Mouse (Mus musculus) liver, embryonic 16.5 days (tissue): ENCODE measurements around the gene Smyd3. TPM values are rescaled to one million over a fixed set of nuclear protein-coding genes. Genes with fewer than 3 reads are reported as not detected.

Experiments
- ATAC-seq: fragments of 200-750 bp; cut with Nextera tagmentation; 2 replicates; pipeline ENCODE4 v1.8.0; 2017; ENCODE audit warnings: low read depth, mild to moderate bottlenecking, moderate number of reproducible peaks, moderate library complexity
- H3K27ac ChIP-seq: fragments of 300-500 bp; sonication (generic); 2 replicates; pipeline ENCODE4 v1.5.1; 2014; ENCODE audit warnings: mild to moderate bottlenecking, low read length
- H3K27me3 ChIP-seq: fragments of 300-500 bp; sonication (generic); 2 replicates; pipeline ENCODE4 v1.6.1; 2014; ENCODE audit warnings: low read depth, low read length, mixed read lengths; ENCODE audit not compliant: control insufficient read depth, insufficient read depth
- H3K36me3 ChIP-seq: fragments of 300-500 bp; sonication (generic); 2 replicates; pipeline ENCODE4 v1.6.1; 2014; ENCODE audit warnings: mild to moderate bottlenecking; ENCODE audit not compliant: control insufficient read depth, insufficient read depth
- H3K4me1 ChIP-seq: fragments of 300-500 bp; sonication (generic); 2 replicates; pipeline ENCODE4 v1.6.1; 2014; ENCODE audit warnings: low read depth, low read length, mixed read lengths; ENCODE audit not compliant: control insufficient read depth
- H3K4me2 ChIP-seq: fragments of 300-500 bp; sonication (generic); 2 replicates; pipeline ENCODE4 v1.6.1; 2014; ENCODE audit warnings: low read depth, low read length, mixed read lengths
- H3K4me3 ChIP-seq: fragments of 300-500 bp; sonication (generic); 2 replicates; pipeline ENCODE4 v1.5.1; 2014; ENCODE audit warnings: low read depth, mild to moderate bottlenecking, low read length
- H3K9ac ChIP-seq: fragments of 300-500 bp; sonication (generic); 2 replicates; pipeline ENCODE4 v1.6.1; 2014; ENCODE audit warnings: low read depth, low read length
- H3K9me3 ChIP-seq: fragments of 300-500 bp; sonication (generic); replicated peaks from 2 replicates; pipeline ENCODE4 v1.6.1; 2016; ENCODE audit warnings: low read length; ENCODE audit not compliant: control insufficient read depth
- WGBS: fragments of 180-500 bp; shearing (Covaris S2); extraction: QIAGEN DNeasy Blood & Tissue Kit; methylation state at CpG from one replicate; pipeline ENCODE4 v1.1.7; 2014; ENCODE audit not compliant: insufficient replicate concordance; 5-methylcytosine and 5-hydroxymethylcytosine counted together
- polyA plus RNA-seq: library from polyadenylated mRNA; unstranded; fragments of >200 nt; fragmentation: Nextera tagmentation; extraction: Ambion mirVana; gene quantifications from 2 replicates; pipeline ENCODE4 v1.2.1, GENCODE M21; 2015

Gene Smyd3
- polyA plus RNA-seq, 1 experiment from 2014 or later, result 6.4 TPM

DNA sequence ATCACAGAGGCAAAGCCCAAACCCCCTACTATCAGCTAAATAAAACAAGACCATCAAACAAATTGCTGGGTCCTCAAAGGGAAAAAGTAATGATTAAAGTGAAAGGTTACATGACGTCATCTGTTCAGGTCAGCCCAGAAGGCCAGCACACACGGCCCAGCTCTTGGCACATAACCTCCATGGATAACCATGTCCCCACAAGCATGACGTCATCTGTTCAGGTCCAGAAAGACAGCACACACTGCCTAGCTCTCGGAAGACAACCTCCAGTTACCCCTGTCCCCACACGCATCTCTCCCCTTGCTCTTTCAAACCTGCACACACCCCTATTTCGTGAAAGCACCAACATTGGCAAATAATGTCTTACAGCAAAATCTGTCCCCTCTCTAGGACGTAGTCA is 84.0 kb downstream of the Smyd3 start:
- H3K9ac ChIP-seq, result no peak overlapping the region
- H3K27me3 ChIP-seq, result no peaks in the 10 kb centered on the region
- no peaks in the 10 kb centered on the region for H3K4me1 ChIP-seq
- H3K4me2 ChIP-seq, result no peak overlapping the region
- no peak overlapping the region for H3K27ac ChIP-seq
- no peaks in the 10 kb centered on the region for H3K36me3 ChIP-seq
- no peaks in the 10 kb centered on the region for H3K9me3 ChIP-seq
- H3K4me3 ChIP-seq, result no peak overlapping the region
- 60% methylated on average over 7 of the region's 7 CpGs for WGBS
- ATAC-seq, result peak; percentile 75

DNA sequence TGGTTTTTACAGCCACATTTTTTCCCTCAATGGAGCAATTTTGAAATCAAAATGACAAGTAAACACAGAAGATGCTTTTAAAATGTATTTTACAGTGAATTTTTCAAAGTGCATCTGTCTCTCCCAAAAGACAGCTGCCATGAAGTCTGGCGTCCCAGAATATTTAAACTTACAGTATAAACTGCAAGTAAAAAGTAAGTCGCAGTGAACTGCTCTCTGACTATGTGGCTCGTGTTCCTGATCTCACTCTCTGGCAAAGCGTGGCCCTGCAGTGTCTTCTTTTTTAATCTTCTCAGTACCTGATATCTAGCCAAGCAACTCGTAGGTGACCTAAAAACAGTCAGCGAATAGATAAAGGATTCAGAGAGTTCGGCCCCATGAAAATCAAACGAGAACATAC is 84.5 kb downstream of the Smyd3 start:
- Histone ChIP-seq H3K27me3 (no peaks in the 10 kb centered on the region), H3K9me3 (no peaks in the 10 kb centered on the region), H3K36me3 (no peaks in the 10 kb centered on the region), H3K4me3 (no peak overlapping the region), H3K4me1 (no peaks in the 10 kb centered on the region), H3K4me2 (no peak overlapping the region), H3K27ac (no peak overlapping the region), H3K9ac (no peak overlapping the region)
- no peak for ATAC-seq
- 68% methylated on average over 8 of the region's 8 CpGs for WGBS

DNA sequence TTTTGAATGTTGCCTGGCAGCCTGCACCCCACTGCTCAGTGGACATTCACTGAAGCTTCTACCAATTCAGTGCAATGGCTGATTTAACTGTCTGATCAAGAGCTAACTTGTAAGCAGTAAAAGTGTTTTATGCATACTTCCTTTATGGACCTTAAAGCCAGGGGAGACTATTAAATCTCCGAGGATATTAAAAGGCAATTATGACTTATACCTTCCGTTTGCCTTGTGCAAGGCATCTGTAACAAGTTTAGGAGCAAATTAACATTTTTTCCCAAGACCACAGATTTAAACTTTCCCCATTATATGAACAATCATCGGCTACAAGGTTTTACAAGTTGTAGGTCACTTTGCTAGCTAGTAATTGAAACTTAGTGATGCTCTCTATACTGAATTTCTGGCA is 87.8 kb downstream of the Smyd3 start:
- WGBS, result 63% methylated on average over 3 of the region's 3 CpGs
- ATAC-seq, result no peak

DNA sequence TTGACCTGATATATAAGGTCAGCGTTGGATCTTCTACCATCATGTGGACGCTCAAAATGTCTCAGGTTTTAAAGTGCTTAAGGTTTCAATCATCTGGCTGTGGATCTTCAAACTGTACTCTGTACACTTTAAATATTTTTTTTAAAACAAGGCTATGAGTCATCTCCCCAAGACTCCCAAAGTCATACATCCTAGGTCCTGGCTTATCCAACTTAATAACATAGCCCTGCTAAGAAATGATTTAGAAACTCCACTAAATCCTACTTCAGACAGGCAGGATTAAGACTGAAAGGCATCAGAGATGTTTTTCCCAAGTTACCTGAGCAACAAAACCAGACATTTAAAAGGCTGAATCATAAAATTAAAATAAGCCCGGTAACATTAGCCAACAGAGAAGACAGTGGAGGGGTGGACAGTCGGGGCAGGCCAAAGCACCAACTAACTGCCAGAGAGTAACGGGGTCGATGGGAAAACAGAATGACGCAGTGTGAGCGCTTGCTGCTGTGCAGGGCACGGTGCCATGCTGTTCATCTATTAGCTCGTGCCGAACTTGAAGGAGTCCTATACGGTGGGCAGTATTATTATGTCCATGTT is 92.9 kb downstream of the Smyd3 start:
- Histone ChIP-seq H3K4me3 (no peak overlapping the region), H3K36me3 (no peaks in the 10 kb centered on the region), H3K4me2 (no peak overlapping the region), H3K9me3 (no peaks in the 10 kb centered on the region), H3K4me1 (no peaks in the 10 kb centered on the region), H3K27me3 (no peaks in the 10 kb centered on the region), H3K9ac (no peak overlapping the region), H3K27ac (no peak overlapping the region)
- ATAC-seq, result no peak
- WGBS, result 76% methylated on average over 12 of the region's 12 CpGs

More for the DNA sequence above, 87.8 kb downstream of the Smyd3 start:
- Histone ChIP-seq H3K36me3 (no peaks in the 10 kb centered on the region), H3K4me1 (no peaks in the 10 kb centered on the region), H3K4me3 (no peak overlapping the region), H3K9ac (no peak overlapping the region), H3K27me3 (no peaks in the 10 kb centered on the region), H3K27ac (no peak overlapping the region), H3K9me3 (no peaks in the 10 kb centered on the region), H3K4me2 (no peak overlapping the region)

DNA sequence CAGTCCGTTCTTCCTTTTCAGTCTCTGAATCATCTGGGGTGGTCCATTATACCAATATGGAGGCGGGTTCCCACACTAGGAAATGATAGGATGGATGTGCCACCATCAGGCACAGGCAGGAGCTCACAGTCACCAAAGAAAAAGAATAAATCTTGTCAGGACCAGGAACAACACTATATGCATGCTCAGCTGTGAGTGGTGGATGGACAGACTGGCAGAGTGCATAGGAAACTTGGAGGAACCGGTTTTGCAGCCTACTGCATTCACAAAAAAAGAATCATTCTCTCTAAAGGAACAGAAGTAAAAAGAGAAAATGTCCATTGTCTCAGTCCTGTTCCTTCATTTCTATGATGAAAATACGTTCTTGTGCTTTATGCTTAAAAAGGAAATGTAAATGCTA is 98.8 kb downstream of the Smyd3 start:
- H3K4me2 ChIP-seq, result no peak overlapping the region
- WGBS, result 66% methylated on average over 4 of the region's 4 CpGs

DNA sequence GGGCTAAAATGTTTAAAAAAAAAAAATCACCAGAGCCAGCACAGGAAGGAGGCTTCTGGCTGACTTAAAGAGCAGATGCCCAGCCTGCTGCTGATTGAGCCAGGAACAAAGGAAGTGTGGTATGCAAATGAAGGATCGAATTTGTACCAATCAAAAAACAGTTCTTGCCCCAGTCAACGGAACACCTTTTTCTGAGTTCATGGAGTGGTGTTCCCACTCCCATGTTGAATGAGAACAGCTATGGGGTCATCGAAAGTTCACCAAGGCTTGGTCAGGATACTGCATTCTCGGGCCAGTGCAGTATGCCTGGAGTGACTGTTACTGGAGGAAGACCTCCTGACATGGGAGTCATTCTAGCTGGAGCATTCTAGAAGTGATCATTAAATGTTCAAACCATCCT is 109.8 kb downstream of the Smyd3 start:
- Histone ChIP-seq H3K4me1 (no peaks in the 10 kb centered on the region), H3K9ac (no peak overlapping the region), H3K27me3 (no peaks in the 10 kb centered on the region), H3K36me3 (no peaks in the 10 kb centered on the region), H3K4me2 (no peak overlapping the region), H3K27ac (no peak overlapping the region), H3K4me3 (no peak overlapping the region), H3K9me3 (no peaks in the 10 kb centered on the region)
- WGBS, result 70% methylated on average over 4 of the region's 4 CpGs
- ATAC-seq, result no peak

More for the DNA sequence above, 98.8 kb downstream of the Smyd3 start:
- Histone ChIP-seq H3K27ac (no peak overlapping the region), H3K4me3 (no peak overlapping the region), H3K27me3 (no peaks in the 10 kb centered on the region), H3K9ac (no peak overlapping the region), H3K9me3 (no peaks in the 10 kb centered on the region), H3K4me1 (no peaks in the 10 kb centered on the region), H3K36me3 (no peaks in the 10 kb centered on the region)
- ATAC-seq, result no peak

DNA sequence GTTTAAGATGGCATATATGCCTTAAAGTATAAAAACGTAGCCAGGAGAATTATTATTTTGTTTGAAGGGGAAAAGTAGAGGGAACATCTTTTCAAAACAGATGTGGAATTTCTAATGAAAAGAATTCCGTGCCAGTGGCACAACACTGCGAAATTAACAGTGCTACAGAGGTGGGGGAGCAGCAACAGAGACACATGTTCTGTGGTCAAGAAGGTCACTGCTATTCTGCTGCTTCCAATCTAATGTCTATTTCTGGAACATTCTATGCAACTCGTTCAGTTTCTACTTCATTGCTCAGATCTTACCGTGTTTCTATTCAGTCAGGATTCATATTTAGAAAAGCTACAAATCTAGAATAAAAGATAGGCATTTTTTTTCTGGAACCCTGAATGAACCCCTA is 117.0 kb downstream of the Smyd3 start:
- H3K27ac ChIP-seq, result no peak overlapping the region
- WGBS, result 71% methylated on average over 5 of the region's 5 CpGs
- no peak overlapping the region for H3K9ac ChIP-seq
- no peak overlapping the region for H3K4me2 ChIP-seq
- ATAC-seq, result no peak
- H3K4me3 ChIP-seq, result no peak overlapping the region
- H3K36me3 ChIP-seq, result no peaks in the 10 kb centered on the region
- no peaks in the 10 kb centered on the region for H3K27me3 ChIP-seq
- no peaks in the 10 kb centered on the region for H3K4me1 ChIP-seq
- no peaks in the 10 kb centered on the region for H3K9me3 ChIP-seq

DNA sequence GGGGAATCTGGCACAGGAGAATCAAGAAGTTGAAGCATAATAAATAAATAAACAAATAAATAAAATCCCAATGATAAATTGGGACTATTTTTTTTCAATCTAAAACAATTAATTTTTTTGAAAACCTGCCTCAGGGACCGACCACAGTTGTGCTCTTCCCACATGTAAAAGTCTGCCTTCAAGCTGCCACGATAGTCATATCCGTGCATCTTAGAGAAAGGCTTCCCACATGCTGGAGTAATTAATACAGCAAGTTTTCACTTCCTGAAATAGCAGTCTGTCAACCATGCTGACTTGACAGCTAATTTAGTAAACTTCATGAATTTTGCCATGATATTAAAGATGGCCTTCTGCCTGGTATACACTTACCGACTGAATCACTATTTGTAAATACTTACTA is 119.2 kb downstream of the Smyd3 start:
- Histone ChIP-seq H3K4me1 (no peaks in the 10 kb centered on the region), H3K9ac (no peak overlapping the region), H3K9me3 (no peaks in the 10 kb centered on the region), H3K4me2 (no peak overlapping the region), H3K4me3 (no peak overlapping the region), H3K27me3 (no peaks in the 10 kb centered on the region), H3K27ac (no peak overlapping the region), H3K36me3 (no peaks in the 10 kb centered on the region)
- 72% methylated on average over 4 of the region's 4 CpGs for WGBS
- ATAC-seq, result no peak

DNA sequence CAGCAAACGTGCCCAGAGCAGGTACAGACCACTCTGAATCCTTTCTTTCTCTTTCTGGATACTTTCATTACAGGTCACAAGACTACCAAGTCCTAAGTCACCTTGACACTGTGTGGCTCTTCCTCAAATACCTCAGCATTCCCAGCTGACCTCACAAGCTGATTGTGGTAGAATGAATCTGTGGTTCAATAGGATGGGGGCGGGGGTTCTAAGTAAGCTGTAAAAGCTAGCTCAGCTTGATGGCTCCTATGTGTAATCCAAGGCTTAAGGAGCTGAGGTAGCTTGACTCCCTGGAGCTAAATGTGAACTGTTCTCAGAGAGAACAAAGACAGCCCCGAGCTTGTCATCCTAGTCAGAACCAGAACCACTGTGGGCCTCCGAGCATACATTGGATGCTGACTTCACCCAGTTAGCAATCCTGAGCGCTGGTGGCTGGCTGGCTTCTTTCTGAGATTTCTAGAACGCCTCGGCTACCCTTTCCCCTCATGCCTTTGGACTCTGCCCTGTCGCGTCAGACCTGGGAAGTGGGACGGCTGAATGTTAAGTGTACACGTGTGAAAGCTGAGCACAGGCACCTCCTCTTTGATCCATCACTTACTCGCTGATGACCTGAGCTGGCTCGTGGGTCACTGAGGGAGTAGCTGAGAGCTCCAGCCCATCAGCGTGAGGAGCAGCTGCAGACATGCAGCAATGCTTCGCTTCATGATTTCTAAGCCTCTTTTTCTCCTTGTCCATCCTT is 131.4 kb downstream of the Smyd3 start:
- no peaks in the 10 kb centered on the region for H3K4me1 ChIP-seq
- H3K9ac ChIP-seq, result no peak overlapping the region
- no peak overlapping the region for H3K4me3 ChIP-seq
- H3K36me3 ChIP-seq, result no peaks in the 10 kb centered on the region
- H3K27me3 ChIP-seq, result no peaks in the 10 kb centered on the region
- WGBS, result 64% methylated on average over 15 of the region's 15 CpGs
- no peaks in the 10 kb centered on the region for H3K9me3 ChIP-seq
- H3K27ac ChIP-seq, result no peak overlapping the region
- H3K4me2 ChIP-seq, result no peak overlapping the region
- peak; percentile 64; the same call in 1 of the 2 replicates for ATAC-seq
